Mouse (Mus musculus) CH12.LX (cell line): ENCODE results near the gene Etv1. TPM values are rescaled to one million over a fixed set of nuclear protein-coding genes. Genes with fewer than 3 reads are reported as not detected.
A peak's percentile ranks its signal among the peaks of the same experiment; 100 is the strongest.

Experiments
- DNase-seq: peaks from one replicate; pipeline ENCODE4 v3.0.0-alpha.2; 2013; ENCODE audit errors: extremely low read depth
- H3K27ac ChIP-seq: 2 replicates; pipeline ENCODE4 v1.5.1; 2012; ENCODE audit warnings: low read depth, mild to moderate bottlenecking, control low read depth, moderate library complexity; ENCODE audit not compliant: insufficient read depth
- H3K27me3 ChIP-seq: replicated peaks from 2 replicates; pipeline ENCODE3; 2012; ENCODE audit warnings: inconsistent platforms
- H3K36me3 ChIP-seq, 2 experiments: replicated peaks in 1 of 2; 2 replicates each; pipeline versions ENCODE3 to v1.6.1; 2012; ENCODE audit warnings: inconsistent platforms in 1 of 2, low read length in 1 of 2, mild to moderate bottlenecking in 1 of 2, mixed read lengths in 1 of 2, moderate library complexity in 1 of 2; ENCODE audit not compliant: control insufficient read depth in 1 of 2, insufficient read depth in 1 of 2
- H3K4me1 ChIP-seq, 2 experiments: 2 replicates each; pipeline ENCODE4 v1.6.1; 2012; ENCODE audit warnings: inconsistent platforms in 1 of 2, moderate library complexity in 1 of 2; ENCODE audit not compliant: insufficient read depth in 2 of 2, control insufficient read depth in 1 of 2
- H3K4me2 ChIP-seq: 2 replicates; pipeline ENCODE4 v1.6.1; 2012; ENCODE audit warnings: low read depth, mild to moderate bottlenecking, control low read depth; ENCODE audit not compliant: poor library complexity, insufficient read depth, severe bottlenecking
- H3K4me3 ChIP-seq, 3 experiments: fragments of 150-350 bp in 1 of 3; sonication (generic) in 1 of 3; replicated peaks in 1 of 3; 2 replicates each; pipeline versions ENCODE3 to v1.5.1; 2011 to 2012; ENCODE audit warnings: low read depth in 2 of 3, low read length in 2 of 3, mild to moderate bottlenecking in 2 of 3, moderate library complexity in 2 of 3, control low read depth in 1 of 3, improper control_type of control experiment in 1 of 3, inconsistent platforms in 1 of 3, mixed read lengths in 1 of 3; ENCODE audit not compliant: poor library complexity in 1 of 3
- H3K79me2 ChIP-seq: replicated peaks from 2 replicates; pipeline ENCODE4 v1.6.1; 2012; ENCODE audit warnings: mild to moderate bottlenecking, moderate library complexity; ENCODE audit not compliant: control insufficient read depth, poor library complexity, insufficient read depth, severe bottlenecking; ENCODE audit errors: extremely low read depth
- H3K9ac ChIP-seq: 2 replicates; pipeline ENCODE4 v1.6.1; 2012; ENCODE audit warnings: low read depth, mild to moderate bottlenecking, control low read depth, moderate library complexity; ENCODE audit not compliant: insufficient read depth
- H3K9me3 ChIP-seq: replicated peaks from 2 replicates; pipeline ENCODE3; 2012; ENCODE audit warnings: low read length, inconsistent platforms, mixed read lengths
- BHLHE40 ChIP-seq: IDR thresholded peaks from 2 replicates; pipeline ENCODE4 v1.6.1; 2011; ENCODE audit warnings: mild to moderate bottlenecking, low read depth, low read length, improper control_type of control experiment
- ETS1 ChIP-seq: conservative IDR thresholded peaks from 2 replicates; pipeline ENCODE4 v1.6.1; 2012; ENCODE audit warnings: low read depth, mild to moderate bottlenecking, inconsistent platforms, low read length, improper control_type of control experiment, moderate library complexity
- GABPA ChIP-seq: IDR thresholded peaks from 2 replicates; pipeline ENCODE4 v1.6.1; 2012; ENCODE audit warnings: low read depth, low read length, improper control_type of control experiment, inconsistent platforms; ENCODE audit not compliant: insufficient replicate concordance
- JUN ChIP-seq: IDR thresholded peaks from 2 replicates; pipeline ENCODE4 v1.6.1; 2011; ENCODE audit warnings: low read depth, mild to moderate bottlenecking, low read length, improper control_type of control experiment, moderate library complexity; ENCODE audit not compliant: insufficient read depth
- JUND ChIP-seq: conservative IDR thresholded peaks from 2 replicates; pipeline ENCODE4 v1.6.1; 2011; ENCODE audit warnings: low read depth, low read length, improper control_type of control experiment
- NELFE ChIP-seq: IDR thresholded peaks from 2 replicates; pipeline ENCODE4 v1.6.1; 2011; ENCODE audit warnings: low read depth, low read length, improper control_type of control experiment
- POLR2AphosphoS2 ChIP-seq: IDR thresholded peaks from 2 replicates; pipeline ENCODE4 v1.6.1; 2011; ENCODE audit warnings: low read depth, low read length, improper control_type of control experiment
- RAD21 ChIP-seq: IDR thresholded peaks from 2 replicates; pipeline ENCODE4 v1.6.1; 2011; ENCODE audit warnings: low read depth, mild to moderate bottlenecking, low read length, improper control_type of control experiment, moderate library complexity
- RCOR1 ChIP-seq: conservative IDR thresholded peaks from 2 replicates; pipeline ENCODE4 v1.6.1; 2012; ENCODE audit warnings: low read depth, mild to moderate bottlenecking, inconsistent platforms, low read length, improper control_type of control experiment
- SMC3 ChIP-seq: IDR thresholded peaks from 2 replicates; pipeline ENCODE4 v1.6.1; 2011; ENCODE audit warnings: low read depth, low read length, improper control_type of control experiment
- TCF12 ChIP-seq: IDR thresholded peaks from 2 replicates; pipeline ENCODE4 v1.6.1; 2014; ENCODE audit warnings: low read depth, mild to moderate bottlenecking, inconsistent platforms, low read length, improper control_type of control experiment
- UBTF ChIP-seq: IDR thresholded peaks from 2 replicates; pipeline ENCODE4 v1.6.1; 2012; ENCODE audit warnings: low read depth, mild to moderate bottlenecking, inconsistent platforms, low read length, improper control_type of control experiment, moderate library complexity
- USF1 ChIP-seq: IDR thresholded peaks from 2 replicates; pipeline ENCODE4 v1.6.1; 2014; ENCODE audit warnings: low read depth, mild to moderate bottlenecking, inconsistent platforms, low read length, improper control_type of control experiment
- ZC3H11A ChIP-seq: IDR thresholded peaks from 2 replicates; pipeline ENCODE4 v1.6.1; 2012; ENCODE audit warnings: low read depth, mild to moderate bottlenecking, inconsistent platforms, low read length, improper control_type of control experiment
- ZNF384 ChIP-seq: IDR thresholded peaks from 2 replicates; pipeline ENCODE4 v1.6.1; 2012; ENCODE audit warnings: low read depth, low read length, improper control_type of control experiment, inconsistent platforms
- dilution Hi-C: fragments of 300-500 bp; cut with MboI; formaldehyde crosslinking; loops from 2 replicates; pipeline ENCODE4 v1.14.3; 2020; ENCODE audit warnings: low sequenced_read_pairs; ENCODE audit not compliant: extremely low pct_unique_long_range_greater_than_20kb, extremely low pct_ligation_motif_present
- in situ Hi-C: fragments of 300-500 bp; cut with MboI; formaldehyde crosslinking; loops from 3 replicates; pipeline ENCODE4 v1.14.3; 2019; ENCODE audit warnings: low sequenced_read_pairs, low pct_ligation_motif_present, low pct_unique_long_range_greater_than_20kb, mixed read lengths
- polyA plus RNA-seq: library from polyadenylated mRNA; unstranded; fragments of >175 nt; gene quantifications from 2 replicates; pipeline ENCODE4 v1.2.1, GENCODE M21; 2012; ENCODE audit warnings: low read depth; ENCODE audit not compliant: insufficient read length
- total RNA-seq, 2 experiments: library from RNA; depleted of rRNA; stranded (reverse); fragments of 300-350 nt in 1 of 2; fragments of >200 nt in 1 of 2; gene quantifications; 2 replicates each; pipeline ENCODE4 v1.2.3; 2012 to 2014

Etv1 gene
- total and polyA plus RNA-seq, 3 experiments, result 3.4 to 5.4 (median 4.4) TPM

DNA sequence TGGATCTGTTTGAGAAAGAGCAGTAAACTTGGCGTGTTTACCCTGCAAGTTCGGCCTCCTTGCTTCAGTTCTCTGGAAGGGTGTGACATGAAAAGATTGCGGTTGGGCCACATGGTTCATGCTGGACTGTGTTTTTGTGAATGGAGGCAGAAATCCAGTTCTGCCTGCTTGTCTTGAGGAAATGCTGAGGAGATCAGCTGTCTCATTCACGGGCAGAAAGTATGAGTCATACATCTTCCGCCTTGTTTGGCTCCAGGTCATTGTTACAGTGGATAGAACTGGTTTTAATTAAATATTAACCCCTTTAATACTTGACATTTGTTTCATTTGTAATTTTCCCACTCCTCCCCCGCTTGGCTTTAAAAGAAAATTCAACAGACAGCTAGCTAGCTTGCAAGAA is 9.4 kb downstream of the Etv1 start:
- TF ChIP-seq ETS1, result peak; percentile 65; the same call in 1 of the 2 replicates
- TF ChIP-seq POLR2AphosphoS2, result no peak
- peak; percentile 65 for TF ChIP-seq BHLHE40
- no peak for TF ChIP-seq USF1
- peak; percentile 35; the same call in 1 of the 2 replicates for TF ChIP-seq JUN
- peak; percentile 47; the same call in 1 of the 2 replicates for TF ChIP-seq JUND
- H3K4me2 ChIP-seq, result 0 out of 2 replicates have a peak overlapping the region, but pooled peaks have one; percentile 50
- in situ Hi-C loops, result no loop called here
- H3K36me3 ChIP-seq, result no peaks in the 10 kb centered on the region
- dilution Hi-C loops, result no loop called here
- no peak for DNase-seq
- no peaks in the 10 kb centered on the region for H3K27me3 ChIP-seq
- H3K27ac ChIP-seq, result no peak overlapping the region
- peaks cover 2 to 12% of the 10 kb centered on the region in 2 experiments for H3K4me1 ChIP-seq
- H3K9me3 ChIP-seq, result no peaks in the 10 kb centered on the region
- no peak overlapping the region for H3K4me3 ChIP-seq
- no peak overlapping the region for H3K9ac ChIP-seq
- peaks cover 3% of the 10 kb centered on the region; the same call in 1 of the 2 replicates for H3K79me2 ChIP-seq

GRCm38 (mm10) chr12:38789789-38790355 is 10.7 kb downstream of the Etv1 start:
- in situ Hi-C loops (no loop called here), dilution Hi-C loops (no loop called here)
- Histone ChIP-seq H3K79me2 (peaks cover 3% of the 10 kb centered on the region; the same call in 1 of the 2 replicates), H3K9me3 (no peaks in the 10 kb centered on the region), H3K27me3 (no peaks in the 10 kb centered on the region), H3K4me1 (peaks cover 2 to 12% of the 10 kb centered on the region in 2 experiments), H3K9ac (no peak overlapping the region), H3K4me2 (no peak overlapping the region), H3K36me3 (no peaks in the 10 kb centered on the region), H3K4me3 (no peak overlapping the region), H3K27ac (no peak overlapping the region)
- TF ChIP-seq UBTF, result no peak
- no peak for TF ChIP-seq POLR2AphosphoS2
- no peak for TF ChIP-seq BHLHE40
- TF ChIP-seq JUN, result no peak
- no peak for TF ChIP-seq TCF12
- TF ChIP-seq RAD21, result no peak
- TF ChIP-seq SMC3, result no peak
- TF ChIP-seq ZC3H11A, result no peak
- no peak for TF ChIP-seq RCOR1
- no peak for TF ChIP-seq NELFE
- TF ChIP-seq ZNF384, result no peak
- TF ChIP-seq GABPA, result no peak
- no peak for DNase-seq
